Mouse (Mus musculus) lung, adult 2 months (tissue): ENCODE data around the gene Dab1.

ENCODE experiments used
- CTCF ChIP-seq: fragments of 200-500 bp; IDR thresholded peaks from 2 replicates; pipeline ENCODE4 v1.5.1; 2011; ENCODE audit warnings: mild to moderate bottlenecking, low read length, control low read depth; ENCODE audit not compliant: insufficient read depth
- POLR2A ChIP-seq: fragments of 200-500 bp; IDR thresholded peaks from 2 replicates; pipeline ENCODE4 v1.6.1; 2011; ENCODE audit warnings: low read depth, mild to moderate bottlenecking, control low read depth, low read length, borderline replicate concordance; ENCODE audit errors: extremely low read depth

DNA sequence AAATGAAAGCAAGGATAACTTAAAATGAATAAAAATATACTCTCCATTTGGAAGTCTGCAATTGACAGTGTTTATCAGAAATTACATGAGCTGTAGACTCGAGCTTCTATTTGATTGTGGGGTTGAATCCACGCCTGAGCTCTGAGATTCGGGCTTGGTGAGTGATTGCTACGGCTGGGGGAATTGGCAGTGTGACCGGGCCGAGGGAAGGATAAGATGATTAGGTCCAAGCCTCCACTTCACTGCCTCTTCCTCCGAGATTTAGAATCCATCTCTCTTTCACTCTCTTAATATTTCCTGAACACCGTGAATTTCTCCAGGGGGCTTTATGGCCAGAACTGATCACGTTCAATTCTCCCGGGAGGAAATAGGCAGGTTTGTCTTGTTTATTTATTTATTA, 452.1 kb downstream of the Dab1 start:
- TF ChIP-seq CTCF (no peak), POLR2A (no peak)
